Mouse (Mus musculus) kidney, postnatal 36 days (tissue): ENCODE measurements at regions not wholly inside any gene's neighbourhood (a gene's known extent, or its start where the extent isn't known, plus 50 kb on each side); places are given as distances from the start of the nearest gene placed in this dataset.
A peak's percentile ranks its signal among the peaks of the same experiment; 100 is the strongest.

Experiments used
- DNase-seq, 2 experiments: peaks; one replicate each; pipeline ENCODE4 v3.0.0; 2021 to 2022; ENCODE audit warnings: mixed read lengths in 2 of 2

DNA sequence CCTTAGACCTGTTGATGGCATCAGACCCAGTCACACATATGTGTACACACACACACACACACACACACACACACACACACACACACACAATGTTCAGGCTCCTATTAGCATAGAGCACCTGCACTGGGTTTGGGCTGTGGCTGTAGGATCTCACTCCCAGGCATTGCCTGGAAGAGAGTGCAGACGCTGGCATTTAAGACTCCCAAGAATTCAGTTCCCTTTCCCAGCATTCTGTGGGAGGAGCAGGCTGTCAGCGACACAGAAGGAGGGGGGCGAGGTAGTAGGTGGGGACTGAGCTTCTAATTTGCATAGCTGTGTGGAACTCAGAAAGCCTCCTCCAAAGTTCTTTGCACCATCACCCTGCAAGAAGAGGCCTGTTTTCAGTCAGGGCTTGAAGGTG is 374.2 kb upstream of the Fam49b start:
- peak; percentile 7 to 15 for DNase-seq

DNA sequence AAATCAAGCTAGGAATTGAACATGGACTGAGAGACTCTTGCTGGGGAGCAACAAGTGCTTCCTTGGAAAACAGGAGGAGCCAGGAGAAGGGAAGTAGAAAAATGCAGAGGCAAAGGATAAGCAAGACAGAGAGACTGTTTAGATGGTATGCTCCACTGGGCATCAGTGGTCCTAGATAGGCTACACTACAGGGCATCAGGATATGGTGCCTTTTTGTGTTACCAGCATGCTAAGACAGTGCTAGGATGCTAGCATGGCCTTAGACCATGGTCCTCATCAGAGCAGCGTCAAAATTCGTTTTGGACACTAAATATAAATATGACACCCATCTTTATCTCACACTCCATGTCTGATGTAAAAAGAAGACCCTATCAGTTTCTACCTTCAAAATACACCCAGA is 374.6 kb upstream of the Fam49b start:
- no peak for DNase-seq

DNA sequence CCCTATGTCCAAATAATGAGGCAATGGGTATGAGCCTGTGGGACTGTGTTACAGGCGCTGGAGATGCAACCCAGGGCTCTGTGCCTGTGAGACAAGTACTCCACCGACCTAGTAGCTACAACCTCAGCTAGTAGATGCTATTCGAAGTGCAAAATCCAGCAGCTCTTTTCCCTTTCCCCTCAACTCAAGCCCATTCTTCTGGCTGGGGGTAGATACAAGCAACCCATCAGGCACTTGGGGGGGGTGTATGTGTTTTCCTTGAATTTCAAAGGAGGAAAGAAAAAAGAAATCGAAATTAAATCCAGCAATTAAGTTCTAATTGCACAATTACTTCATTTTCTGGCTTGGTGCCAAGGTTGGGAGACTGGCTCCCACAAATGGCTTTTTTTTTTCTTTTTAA is 372.4 kb upstream of the Gm21798 start:
- DNase-seq = no peak

DNA sequence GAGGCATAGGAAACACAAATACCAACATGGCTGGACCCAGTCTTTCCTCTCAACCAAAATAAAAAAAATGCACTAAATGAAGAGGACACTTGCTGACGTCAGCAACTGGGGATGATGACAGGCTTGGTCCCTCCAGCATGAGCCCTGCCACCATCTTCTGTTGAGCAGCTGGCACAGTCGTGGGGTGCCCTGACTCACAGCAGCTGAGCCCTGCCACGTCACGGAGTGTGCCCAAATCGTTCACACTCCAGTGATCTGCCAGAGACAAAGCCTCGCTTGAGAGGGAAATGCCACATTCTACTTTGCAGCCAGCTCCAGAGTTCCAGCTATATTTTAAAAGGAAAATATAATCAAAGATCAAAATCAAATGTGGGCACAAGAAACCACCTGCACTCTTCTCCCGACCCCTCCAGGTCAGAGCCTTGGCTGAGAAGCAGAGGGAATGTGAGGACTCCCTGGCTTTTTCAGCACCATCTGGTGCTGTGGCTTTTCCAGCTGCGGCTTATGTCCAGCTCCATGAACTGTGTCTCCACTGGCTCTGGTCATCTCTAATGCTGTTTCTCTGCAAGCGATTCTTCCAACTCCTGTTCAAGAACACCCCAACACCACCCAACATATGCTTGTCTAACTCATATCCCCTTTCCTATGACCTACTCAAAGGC is 371.0 kb upstream of the Gm21798 start:
- DNase-seq = peak in 1 of 2 experiments; percentile 55

DNA sequence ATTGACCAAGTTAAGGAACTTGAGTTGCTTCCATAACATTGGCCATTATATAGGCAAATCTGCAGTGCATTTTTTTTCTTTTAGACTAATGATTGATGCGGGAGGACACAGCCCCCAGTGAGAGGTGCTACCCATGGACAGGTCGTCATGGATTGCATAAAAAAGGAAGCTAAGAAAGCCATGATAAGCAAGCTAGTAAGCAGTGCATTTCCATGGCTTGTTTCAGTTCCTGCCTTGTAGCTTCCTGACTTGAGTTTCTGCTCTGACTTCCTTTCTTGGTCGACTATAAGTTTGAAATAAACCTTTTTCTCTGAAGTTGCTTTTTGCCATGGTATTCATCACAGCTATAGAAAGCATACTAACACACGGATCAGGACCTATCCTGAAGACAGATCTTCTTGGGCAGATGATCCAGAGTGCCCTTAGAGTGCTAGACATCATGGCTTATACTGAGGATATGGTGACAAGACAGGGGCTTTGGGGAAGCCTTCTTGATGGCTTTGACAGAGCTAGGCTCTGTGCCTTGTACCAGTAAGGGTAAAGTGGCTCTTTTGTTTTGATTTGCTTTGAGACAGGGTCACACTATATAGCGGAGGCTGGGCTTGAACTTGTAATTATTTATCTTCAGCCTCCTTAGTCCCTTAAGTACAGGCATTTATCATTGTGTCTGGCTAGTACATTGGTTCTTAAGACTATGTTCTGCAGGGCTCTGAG is 370.1 kb upstream of the Gm21798 start:
- DNase-seq = no peak

DNA sequence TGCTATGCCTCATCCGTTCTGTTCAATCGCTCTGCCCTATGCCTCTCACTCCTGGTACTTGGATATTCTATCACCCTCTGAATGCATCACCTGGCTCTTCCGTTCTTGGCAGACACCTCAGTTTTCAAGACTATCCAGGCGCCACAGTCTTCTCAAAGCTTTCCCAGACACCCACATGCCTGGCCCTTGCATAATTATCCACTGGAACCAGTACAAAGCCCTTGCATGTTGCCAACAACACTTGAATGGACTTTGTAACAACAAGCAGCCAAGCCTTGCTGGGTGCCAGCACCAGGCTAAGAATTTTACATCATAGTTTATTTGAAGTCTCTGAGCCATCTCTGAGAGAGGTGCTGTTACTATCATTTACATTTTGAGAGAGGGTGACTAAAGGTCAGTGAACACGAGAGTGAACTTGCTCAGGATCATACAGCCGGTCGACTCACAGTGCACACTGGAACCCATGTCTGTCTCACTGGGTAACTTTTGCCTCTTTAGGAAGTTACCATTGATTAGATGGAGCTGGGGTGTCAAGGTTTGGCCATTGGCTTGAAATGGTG is 368.8 kb upstream of the Gm21798 start:
- DNase-seq = peak; percentile 65 to 82

DNA sequence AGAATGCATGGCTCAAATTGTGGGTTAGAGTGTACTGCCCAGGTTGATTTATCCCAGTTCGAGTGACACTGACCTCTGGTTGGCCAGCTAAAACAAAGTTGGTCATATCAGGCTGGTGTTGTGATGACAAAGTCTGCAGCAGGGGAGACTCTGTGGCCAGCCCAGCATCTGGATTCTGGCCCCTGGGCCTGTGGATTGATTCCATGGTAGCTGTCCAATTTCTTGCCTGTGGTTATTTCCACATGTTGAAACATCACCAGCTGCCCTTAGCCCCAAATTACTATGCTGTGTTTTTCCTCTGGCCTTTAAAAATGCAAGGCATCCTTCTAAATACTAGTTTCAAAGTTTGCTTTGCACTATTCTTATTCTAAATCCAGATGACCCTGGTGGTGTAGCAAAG is 346.8 kb upstream of the Gm21798 start:
- DNase-seq = no peak

DNA sequence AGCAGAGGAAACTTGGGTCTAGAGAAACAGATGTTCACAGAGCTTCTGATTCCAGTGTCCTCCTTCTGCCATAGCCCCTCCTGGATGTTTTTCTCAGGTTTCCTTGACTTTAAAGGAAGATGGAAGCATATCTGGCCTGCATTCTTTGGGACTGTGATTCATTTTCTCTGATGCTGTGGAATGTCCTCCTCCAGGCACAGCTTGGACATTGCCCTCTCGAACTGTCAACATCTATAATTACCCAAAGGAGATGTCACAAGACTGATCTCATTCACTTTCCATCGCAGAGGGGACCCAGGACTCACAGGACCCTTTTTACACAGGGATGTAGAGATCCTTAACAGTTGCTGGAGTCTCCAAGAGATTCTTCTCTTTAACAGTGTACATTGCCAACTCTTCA is 345.9 kb upstream of the Gm21798 start:
- no peak for DNase-seq

DNA sequence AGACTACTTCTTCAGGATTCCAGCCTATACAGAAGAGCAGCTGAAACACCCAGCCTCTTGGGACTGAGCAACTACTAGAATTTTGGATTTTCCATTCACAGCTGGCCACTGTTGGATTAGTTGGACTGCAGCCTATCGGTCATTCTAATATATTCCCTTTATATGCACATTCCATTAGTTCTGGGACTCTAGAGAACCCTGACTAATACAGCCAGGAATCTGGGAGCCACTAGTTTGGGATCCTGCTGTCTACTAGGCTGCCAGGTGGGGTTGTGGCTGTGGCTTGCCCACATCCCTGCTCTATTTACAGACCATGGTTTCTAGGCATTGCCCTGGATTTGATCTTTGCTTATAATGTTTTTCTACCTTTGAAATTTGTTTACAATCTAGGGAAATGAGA is 343.3 kb upstream of the Gm21798 start:
- DNase-seq = no peak

DNA sequence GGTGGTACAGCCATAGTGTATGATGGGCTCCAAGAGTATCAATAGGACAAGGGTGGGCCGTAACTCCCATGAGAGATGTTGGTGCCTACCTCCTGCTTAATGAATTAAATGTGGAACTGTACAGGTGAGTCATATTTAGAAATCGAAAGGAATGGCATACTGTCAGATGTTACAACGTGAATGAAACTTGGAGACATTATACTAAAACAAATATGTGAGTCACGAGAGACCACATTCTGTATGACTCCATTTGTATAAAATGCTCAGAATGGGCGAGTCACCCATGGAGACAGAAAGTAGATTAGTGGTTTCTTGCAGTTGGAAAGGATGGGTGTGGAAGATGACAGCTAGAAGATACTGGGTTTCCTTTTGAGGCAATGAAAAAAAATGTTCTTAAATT is 340.4 kb upstream of the Gm21798 start:
- no peak for DNase-seq

DNA sequence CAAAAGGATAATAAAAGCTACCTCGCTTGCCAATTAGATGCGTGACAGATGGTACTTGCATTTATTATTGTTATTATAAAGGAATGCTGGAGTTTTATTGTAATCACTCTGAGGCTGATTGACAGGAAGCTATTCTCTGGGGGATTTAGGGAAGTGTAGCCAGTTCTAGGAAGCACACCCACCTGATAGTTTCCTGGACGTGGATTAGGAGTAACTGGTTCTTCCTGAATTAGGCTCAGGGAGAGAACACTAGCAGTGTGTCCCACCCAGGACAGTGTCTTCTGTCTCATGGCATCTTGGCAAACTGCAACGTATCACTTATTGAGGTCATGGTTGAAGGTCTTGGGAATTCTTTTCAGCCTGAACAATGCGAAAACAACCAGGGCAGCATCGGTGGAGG is 336.9 kb upstream of the Gm21798 start:
- no peak for DNase-seq

DNA sequence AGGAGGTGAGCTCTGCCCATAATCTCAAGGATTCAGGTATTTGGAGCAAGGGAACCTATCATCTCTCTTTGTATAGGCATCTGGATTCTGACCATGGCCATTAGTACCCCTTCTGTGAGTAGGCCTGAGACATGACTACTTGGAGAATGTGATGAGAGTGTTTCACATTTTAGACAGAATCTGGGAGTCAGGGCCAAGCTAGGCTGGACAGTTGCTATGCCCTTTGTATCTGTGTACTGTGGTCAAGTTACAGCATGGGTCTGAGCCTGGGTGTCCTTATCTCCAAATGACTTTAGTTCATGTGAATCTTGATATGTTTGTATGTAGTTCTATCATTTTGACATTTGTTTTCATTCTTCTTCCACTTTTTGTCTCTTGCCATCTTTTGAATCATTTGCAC is 336.3 kb upstream of the Gm21798 start:
- DNase-seq = no peak

DNA sequence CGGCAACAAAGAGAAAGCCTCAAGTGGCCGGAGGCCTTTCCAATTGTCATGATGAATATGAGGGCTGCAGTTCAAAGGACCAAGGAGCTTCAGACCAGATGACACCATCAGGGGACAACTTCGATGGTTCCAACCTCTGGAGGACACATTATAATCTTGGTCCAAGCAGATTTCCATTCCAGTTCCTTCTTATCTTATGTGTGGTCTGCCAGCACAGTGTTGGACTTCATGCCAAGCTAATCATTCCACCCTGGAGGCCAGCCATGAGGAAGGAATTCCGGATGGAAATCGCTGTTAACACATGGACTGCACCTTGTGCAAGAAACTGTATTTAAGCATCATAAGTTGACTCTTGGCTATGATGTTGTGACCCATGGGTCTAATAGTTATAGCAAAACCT is 334.5 kb upstream of the Gm21798 start:
- no peak for DNase-seq

DNA sequence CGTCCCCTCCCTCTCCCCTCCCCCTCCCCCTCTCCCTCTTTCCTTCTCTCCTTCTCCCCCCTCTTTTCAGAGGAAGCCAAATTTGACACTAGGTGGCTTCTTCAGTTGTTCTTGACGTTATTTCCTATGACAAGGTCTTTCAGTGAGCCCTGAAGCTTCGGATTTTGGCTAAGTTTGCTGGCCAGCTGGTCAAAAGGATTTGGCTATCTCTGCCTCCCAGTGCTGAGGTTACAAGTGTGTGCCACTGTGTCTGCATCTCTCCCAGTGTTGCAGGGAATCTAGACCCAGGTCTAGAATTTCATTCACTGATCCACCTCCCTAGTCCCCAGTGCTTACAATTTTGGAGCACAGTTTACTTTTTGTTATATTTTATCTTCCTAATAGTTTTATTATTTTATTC is 329.7 kb upstream of the Gm21798 start:
- DNase-seq = no peak

DNA sequence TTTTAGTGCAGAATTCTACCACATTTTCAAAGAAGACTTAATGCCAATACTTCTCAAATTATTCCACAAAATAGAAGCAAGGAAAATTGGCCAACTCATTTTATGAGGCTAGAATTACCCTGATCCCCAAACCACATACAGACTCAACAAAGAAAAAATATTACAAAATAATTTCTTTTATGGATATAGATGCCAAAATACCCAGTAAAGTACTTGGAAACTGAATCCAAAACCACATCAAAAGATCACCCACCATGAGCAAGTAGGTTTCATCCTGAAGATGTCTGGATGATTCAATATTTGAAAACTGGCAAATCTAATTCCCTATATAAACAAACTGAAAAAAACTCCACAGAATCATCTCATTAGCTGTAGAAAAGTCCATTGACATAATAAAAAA is 316.7 kb upstream of the Gm21798 start:
- no peak for DNase-seq

DNA sequence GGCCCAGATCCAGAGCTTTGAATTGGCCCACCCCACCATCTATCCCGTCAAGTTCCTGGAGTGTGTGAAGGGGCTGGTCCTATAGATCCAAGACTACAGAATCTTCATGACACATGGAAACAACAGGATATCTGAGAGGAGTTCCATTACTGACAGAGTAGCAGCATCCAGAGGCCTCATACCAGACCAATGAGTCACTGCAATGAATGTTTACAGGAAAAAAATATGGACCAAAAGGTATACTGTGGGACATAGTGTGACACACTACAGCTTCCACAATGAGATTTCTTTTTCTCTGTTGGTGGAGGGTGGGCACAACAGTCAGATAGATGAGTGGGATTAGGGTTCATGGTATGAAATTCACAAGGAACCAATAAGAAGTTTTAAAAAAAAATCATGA is 316.0 kb upstream of the Gm21798 start:
- no peak for DNase-seq

DNA sequence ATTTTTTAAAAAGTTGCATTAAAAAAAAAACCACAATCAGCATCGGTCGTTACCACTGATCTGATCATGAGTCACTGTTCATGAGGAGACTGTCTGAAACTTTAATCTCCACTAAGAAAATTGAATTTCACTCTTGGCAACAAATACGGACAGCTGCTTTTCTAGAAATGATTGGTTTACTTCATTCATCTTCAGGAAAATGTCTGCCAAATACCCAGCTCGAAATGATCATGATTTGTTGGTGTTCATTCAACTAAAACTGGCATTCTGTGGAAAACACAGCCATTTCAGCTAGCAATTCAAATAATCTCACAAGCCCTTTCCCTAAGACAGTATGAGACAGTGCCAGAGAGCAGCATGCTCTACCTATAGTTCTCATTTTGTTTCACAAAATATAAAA is 312.7 kb upstream of the Gm21798 start:
- DNase-seq = no peak

DNA sequence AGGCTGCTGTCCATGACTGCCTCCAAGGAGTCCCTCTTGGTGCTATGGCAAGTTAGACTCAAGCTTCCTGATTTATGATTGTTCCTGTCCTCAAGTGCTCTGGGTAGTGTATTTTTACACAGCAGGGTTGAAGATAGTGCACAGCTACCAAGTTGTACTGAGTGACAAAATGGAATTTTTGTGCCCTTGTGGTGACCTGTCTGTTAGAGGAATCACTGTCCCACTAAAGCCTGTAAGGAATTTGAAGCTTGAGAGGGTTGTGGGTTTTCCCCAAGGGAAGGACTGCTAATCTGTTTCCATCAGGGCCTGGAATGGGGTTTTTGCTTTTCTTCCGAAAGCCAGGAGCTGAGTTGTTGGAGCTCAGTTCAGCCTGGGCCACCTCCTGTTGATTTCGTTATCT is 306.8 kb upstream of the Gm21798 start:
- peak in 1 of 2 experiments; percentile 5 for DNase-seq

DNA sequence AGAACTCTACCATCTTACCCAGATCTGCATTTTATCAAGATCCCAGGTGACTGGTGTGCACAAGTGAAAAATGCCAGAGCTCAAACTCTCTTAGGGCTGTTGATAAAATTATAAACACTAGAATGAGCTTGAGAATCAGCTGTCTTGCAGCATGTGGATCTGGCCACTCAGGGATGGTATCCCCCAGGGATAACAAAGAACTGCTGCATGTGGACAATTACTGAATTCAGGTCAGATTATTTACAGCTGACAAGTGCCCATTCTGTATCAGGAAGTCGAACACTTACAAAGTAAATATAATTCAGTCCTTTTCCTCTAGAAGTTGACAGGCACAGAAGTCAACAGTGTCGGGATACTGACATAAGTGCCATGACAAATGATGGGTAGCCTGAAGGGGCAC is 306.3 kb upstream of the Gm21798 start:
- DNase-seq = no peak

DNA sequence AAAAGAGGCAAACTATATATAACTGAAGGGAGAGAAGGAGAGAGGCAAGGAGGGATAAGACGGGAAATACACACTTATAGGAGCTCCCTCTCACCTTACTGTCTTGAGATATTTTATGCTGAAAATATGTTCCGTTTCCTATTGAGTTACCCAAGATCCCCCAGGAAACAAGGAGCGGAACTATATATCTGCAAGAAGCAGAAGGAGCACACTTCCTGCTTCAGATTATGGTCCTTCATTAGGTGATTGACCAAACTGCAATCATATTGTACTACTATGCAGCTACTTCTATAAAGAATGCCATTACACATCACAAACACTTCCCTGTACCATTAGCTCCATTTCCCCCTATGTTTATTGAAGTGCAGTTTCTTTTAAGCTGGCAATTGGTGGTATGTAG is 304.9 kb upstream of the Gm21798 start:
- DNase-seq = no peak

DNA sequence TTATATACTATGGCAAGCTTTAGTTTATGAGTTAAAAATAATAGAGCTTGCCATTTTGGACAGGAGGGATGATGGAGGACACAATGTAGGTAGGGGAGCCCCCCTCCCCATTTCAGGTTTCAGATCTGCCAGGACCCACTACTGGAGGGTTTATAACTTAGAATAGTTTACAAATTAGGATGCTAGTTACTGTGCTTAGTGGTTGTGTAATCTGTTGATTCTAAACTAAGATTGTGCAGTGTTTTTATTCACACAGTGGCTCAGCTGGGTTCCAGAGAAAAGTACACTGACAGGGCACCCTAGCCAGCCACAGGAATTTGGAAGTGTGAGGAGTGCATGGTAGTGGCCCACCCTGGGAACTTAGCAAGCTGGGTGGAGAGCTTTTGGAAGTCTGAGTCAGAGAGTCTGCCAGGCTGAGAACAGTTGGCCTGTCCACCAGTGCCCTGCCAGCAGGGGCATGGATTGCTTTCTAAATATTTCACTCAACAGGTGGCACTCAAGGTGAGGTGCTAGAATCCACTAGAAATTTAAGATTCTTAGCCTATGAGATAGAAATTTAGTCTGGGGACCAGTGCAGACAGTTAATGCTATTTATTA is 303.9 kb upstream of the Gm21798 start:
- no peak for DNase-seq

DNA sequence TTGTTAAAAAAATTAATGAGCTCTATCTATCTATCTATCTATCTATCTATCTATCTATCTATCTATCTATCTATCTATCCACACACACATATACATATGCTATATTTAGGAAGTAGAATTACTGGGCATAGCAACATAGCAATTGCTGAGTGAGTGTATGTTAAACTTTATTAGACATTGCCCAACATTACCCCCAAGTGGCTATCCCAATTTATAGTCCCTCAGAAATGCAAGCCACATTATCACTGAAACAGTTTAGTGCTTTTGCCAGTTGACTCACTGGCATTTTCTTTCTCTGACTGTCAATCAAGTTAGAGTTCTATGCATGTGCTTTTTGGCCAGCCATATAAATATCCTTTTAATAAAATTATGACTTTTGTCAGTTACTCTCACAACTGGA is 302.3 kb upstream of the Gm21798 start:
- no peak for DNase-seq

DNA sequence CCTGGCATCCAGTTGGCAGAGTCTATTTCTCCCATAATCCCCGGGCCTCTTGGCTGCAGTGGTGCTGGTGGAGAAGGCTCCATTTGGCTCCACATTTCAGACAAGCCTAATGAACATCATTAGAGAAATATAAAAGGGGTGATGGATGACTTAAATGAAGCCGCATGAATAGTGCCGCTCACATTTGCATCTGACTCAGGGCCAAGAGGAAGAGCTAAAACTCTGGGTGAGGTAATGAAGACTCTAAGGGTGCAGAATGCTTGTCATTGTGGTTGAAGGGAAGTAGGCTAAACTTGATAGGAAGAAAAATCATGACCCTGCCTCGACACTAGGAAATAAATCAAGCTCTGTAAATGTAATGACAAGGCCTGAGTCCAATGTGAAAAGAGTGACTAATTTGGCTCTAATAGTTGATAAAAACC is 298.3 kb upstream of the Gm21798 start:
- no peak for DNase-seq

DNA sequence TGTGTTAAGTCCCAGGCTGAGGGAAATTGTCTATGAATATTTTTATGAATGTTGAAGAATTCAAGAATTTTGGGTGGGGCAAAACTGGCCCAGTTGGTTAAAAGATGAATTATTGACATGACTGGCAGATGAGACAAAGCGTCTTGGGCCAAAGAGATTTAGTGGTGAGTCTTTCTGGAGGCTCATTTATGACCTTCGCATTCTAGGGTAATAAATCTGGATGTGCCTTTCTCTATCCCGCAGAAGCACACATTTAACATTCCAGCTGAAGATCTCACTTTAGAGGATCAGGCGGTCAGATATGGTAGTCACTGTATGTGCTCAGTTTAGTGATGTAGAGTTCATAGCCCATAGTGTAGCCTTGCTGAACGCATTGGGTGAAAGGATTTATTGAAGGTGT is 296.9 kb upstream of the Gm21798 start:
- DNase-seq = no peak
